Mouse (Mus musculus) yolk sac, embryonic 10.5 days (tissue): ENCODE results near the gene Dhdh.
"Not testable (repeated sequence)": the region's sequence is repeated elsewhere in the genome, so short reads cannot be mapped to it uniquely, and the experiment has no call there.

Source experiments
- DNase-seq: peaks from one replicate; pipeline ENCODE4 v3.0.0-alpha.2; 2017; ENCODE audit warnings: low spot score

Gene Dhdh

GRCm38 (mm10) chr7:45509912-45510787 is 21.5 kb upstream of the Dhdh start, which contains the start of gene Nucb1:
Gene Nucb1 (minus strand): TSS chr7:45510406.
- peak; percentile 96 for DNase-seq

- peak; percentile 27 for DNase-seq
These were observed 20.7 kb upstream of the Dhdh start for GRCm38 (mm10) chr7:45509181-45509882.

- peak; percentile 50 for DNase-seq
These were observed 20.0 kb upstream of the Dhdh start for GRCm38 (mm10) chr7:45508561-45508960.

DNA sequence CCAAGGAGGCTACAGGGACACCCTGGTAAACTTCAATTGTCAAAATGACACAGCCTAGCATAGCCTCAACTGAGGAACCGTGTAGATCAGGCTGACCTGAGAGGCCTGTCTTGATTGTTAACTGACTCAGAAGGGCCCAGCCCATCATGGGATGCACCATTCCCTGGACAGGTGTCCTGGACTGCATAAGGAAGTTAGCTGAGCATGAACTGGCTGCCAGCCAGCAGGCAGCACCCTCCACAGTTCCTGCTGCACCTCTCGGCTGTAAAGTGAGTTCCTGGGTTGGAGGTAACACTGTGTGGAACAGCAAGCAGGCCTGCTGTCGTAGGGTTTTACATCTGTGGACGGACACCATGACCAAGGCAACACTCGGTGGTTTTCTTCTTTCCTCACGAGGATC is 19.0 kb upstream of the Dhdh start:
- no peak for DNase-seq

- DNase-seq: no peak
These were observed 9.8 kb upstream of the Dhdh start for GRCm38 (mm10) chr7:45498427-45498826.

GRCm38 (mm10) chr7:45494548-45494947 is 5.9 kb upstream of the Dhdh start:
- no peak for DNase-seq

- no peak for DNase-seq
These were observed 4.3 kb upstream of the Dhdh start for GRCm38 (mm10) chr7:45492951-45493350.

GRCm38 (mm10) chr7:45492225-45492844 is 3.7 kb upstream of the Dhdh start:
- no peak for DNase-seq

DNA sequence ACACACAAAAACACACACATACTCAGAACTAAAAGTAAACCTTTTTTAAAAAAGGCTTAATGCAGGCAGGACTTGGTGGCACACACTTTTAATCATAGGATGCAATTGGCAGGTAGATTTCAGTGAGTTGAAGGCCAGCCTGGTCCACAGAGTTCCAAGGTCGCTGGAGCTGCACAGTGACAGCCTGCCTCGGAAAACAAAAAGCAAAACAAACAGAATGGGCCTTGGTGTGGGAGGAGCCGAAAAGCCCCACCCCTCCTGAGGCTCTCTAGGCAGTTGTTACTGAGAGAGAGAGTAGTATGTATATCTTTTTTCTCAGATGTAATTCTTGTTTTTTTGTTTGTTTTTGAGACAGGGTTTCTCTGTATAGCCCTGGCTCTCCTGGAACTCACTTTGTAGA is 2.7 kb upstream of the Dhdh start:
- DNase-seq: peak; percentile 77

DNA sequence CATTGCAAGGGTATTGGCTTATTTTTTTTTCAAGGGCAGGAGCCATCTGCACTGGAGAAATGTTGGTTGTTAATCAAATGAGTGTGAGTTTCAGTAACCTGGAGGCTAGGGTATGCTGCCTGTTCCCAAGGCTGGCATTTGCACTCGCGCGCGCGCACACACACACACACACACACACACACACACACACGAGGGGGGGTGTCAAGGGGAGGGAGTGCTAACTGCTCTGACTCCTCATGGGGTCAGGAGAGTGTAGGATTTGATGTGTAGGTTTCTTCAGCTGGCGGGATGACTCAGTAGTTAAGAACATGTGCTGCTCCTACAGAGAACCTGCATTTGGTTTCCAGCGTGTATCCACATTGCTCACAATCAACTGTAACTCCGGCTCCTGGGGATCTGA is 2.2 kb upstream of the Dhdh start:
- peak; percentile 39 for DNase-seq

- no peak for DNase-seq
These were observed 973 bp upstream of the Dhdh start for GRCm38 (mm10) chr7:45489578-45489977.

- peak; percentile 49 for DNase-seq
These were observed 728 bp downstream of the Dhdh start for GRCm38 (mm10) chr7:45487861-45488292.

DNA sequence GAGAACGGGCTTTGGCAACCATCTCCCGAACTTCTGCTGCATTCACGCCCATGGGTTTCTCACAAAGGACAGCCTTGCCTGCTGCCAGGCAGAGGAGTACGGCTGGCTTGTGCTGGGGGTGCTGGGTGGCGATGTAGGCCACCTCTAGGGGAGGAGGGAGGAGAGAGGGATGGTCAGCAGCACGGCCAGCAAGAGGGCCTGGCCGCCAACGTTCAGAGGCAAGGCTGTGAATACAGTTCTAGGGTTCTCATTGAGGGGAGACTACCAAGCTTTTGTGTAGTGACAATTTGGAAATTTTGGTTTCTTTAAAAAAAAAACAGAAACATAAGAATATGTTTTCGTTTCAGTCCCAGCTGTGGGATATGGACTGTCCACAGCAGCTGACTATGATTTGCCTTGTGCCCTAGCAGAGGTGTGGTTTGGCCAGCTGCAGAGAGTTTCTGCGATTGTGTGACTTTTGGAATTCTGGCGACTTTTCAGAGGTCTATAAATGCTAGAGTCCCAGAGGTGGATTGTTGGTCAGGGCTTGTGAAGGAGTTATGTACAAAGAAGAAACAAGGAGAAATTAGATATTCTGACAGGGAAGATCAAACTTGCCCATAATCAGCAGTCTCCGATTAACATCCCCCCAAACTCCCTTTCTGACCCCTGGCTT is 1.7 kb downstream of the Dhdh start, which contains the start of gene Gm45808:
Gm45808 (minus strand) TSS at position 51 of the 655 bp plus-strand sequence.
- no peak for DNase-seq

GRCm38 (mm10) chr7:45486158-45486557 is 2.4 kb downstream of the Dhdh start:
- DNase-seq: no peak

- DNase-seq: not testable (repeated sequence)
These were observed 3.6 kb downstream of the Dhdh start for GRCm38 (mm10) chr7:45484985-45485384.

GRCm38 (mm10) chr7:45482166-45482565 is 6.4 kb downstream of the Dhdh start:
- no peak for DNase-seq

- DNase-seq: peak; percentile 76
These were observed 7.2 kb downstream of the Dhdh start, which contains the start of gene Tulp2 for GRCm38 (mm10) chr7:45481374-45481927. Gene Tulp2 (plus strand): TSS chr7:45481877.

GRCm38 (mm10) chr7:45480310-45480709 is 8.3 kb downstream of the Dhdh start:
- DNase-seq: peak; percentile 49

DNA sequence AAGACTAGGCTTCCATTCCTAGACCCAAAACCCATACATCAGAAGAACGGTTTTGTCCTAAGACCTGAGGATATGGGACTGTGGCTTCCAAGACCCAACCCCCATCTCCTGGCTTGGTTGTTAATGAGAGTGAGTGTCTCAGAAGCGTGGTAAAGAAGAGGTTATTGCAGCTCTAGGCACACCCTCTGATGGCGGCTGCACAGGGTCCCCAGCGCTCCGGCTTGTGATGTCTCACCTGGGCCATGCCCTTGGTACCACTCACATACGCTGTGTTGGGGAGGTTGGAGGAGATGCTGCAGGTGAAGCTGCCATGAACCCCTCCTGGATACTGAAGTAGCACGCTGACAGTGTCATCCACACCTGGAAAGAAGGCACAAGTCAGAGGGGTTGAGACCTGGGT is 9.8 kb downstream of the Dhdh start:
- no peak for DNase-seq

- no peak for DNase-seq
These were observed 11.6 kb downstream of the Dhdh start for GRCm38 (mm10) chr7:45477003-45477402.

DNA sequence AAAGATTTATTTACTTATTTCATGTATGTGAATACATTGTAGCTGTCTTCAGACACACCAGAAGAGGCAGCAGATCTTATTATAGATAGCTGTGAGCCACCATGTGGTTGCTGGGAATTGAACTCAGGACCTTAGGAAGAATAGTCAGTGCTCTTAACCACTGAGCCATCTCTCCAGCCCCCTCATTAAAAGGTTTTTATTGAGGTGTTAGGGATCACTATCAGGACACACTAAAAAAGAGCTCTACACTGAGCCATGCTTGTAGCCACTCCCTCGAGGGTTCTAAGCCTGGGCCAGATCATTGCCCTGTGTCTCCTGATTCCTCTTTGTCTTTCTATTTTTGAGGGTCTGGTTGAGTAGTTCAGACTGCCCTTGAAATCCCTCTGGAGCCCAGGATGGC is 12.2 kb downstream of the Dhdh start:
- DNase-seq: no peak
